Mouse (Mus musculus) forebrain, embryonic 15.5 days (tissue): ENCODE measurements around the gene Galnt17. TPM values are rescaled to one million over a fixed set of nuclear protein-coding genes. Genes with fewer than 3 reads are reported as not detected.

ENCODE experiments used
- ATAC-seq: fragments of 200-750 bp; cut with Nextera tagmentation; replicated peaks from 2 replicates; pipeline ENCODE4 v1.8.0; 2017; ENCODE audit warnings: mild to moderate bottlenecking, moderate TSS enrichment, moderate library complexity
- H3K27ac ChIP-seq: fragments of 300-500 bp; sonication (generic); replicated peaks from 2 replicates; pipeline ENCODE4 v1.5.1; 2015; ENCODE audit warnings: mild to moderate bottlenecking, inconsistent platforms
- H3K27me3 ChIP-seq: fragments of 300-500 bp; sonication (generic); 2 replicates; pipeline ENCODE4 v1.6.1; 2015; ENCODE audit warnings: inconsistent platforms
- H3K36me3 ChIP-seq: fragments of 300-500 bp; sonication (generic); 2 replicates; pipeline ENCODE4 v1.6.1; 2015; ENCODE audit warnings: mild to moderate bottlenecking, inconsistent platforms
- H3K4me1 ChIP-seq: fragments of 300-500 bp; sonication (generic); 2 replicates; pipeline ENCODE4 v1.6.1; 2015; ENCODE audit warnings: inconsistent platforms
- H3K4me2 ChIP-seq: fragments of 300-500 bp; sonication (generic); replicated peaks from 2 replicates; pipeline ENCODE4 v1.6.1; 2015; ENCODE audit warnings: mild to moderate bottlenecking, inconsistent platforms
- H3K4me3 ChIP-seq: fragments of 300-500 bp; sonication (generic); 2 replicates; pipeline ENCODE4 v1.5.1; 2015; ENCODE audit warnings: mild to moderate bottlenecking, inconsistent platforms
- H3K9ac ChIP-seq: fragments of 300-500 bp; sonication (generic); replicated peaks from 2 replicates; pipeline ENCODE4 v1.6.1; 2015; ENCODE audit warnings: mild to moderate bottlenecking, inconsistent platforms
- H3K9me3 ChIP-seq: fragments of 300-500 bp; sonication (generic); 2 replicates; pipeline ENCODE4 v1.6.1; 2016; ENCODE audit warnings: inconsistent platforms
- WGBS: fragments of 180-500 bp; shearing (Covaris S2); methylation state at CpG from one replicate; pipeline ENCODE4 v1.1.7; 2015; ENCODE audit warnings: mixed read lengths; 5-methylcytosine and 5-hydroxymethylcytosine counted together
- polyA plus RNA-seq: library from polyadenylated mRNA; unstranded; fragments of >200 nt; fragmentation: Nextera tagmentation; extraction: Ambion mirVana; gene quantifications from 2 replicates; pipeline ENCODE4 v1.2.1, GENCODE M21; 2015

Galnt17 gene
- polyA plus RNA-seq, 1 experiment from 2014 or later = 10.0 TPM

- ATAC-seq = no peak
- Histone ChIP-seq H3K4me2 (no peak overlapping the region), H3K27me3 (no peaks in the 10 kb centered on the region), H3K9me3 (no peaks in the 10 kb centered on the region), H3K4me1 (peaks cover 10% of the 10 kb centered on the region), H3K36me3 (no peaks in the 10 kb centered on the region), H3K27ac (no peak overlapping the region), H3K9ac (no peak overlapping the region), H3K4me3 (no peak overlapping the region)
- WGBS = 60% methylated on average over 7 of the region's 7 CpGs
Observed at GRCm38 (mm10) chr5:131177851-131178250, 130.4 kb downstream of the Galnt17 start.

DNA sequence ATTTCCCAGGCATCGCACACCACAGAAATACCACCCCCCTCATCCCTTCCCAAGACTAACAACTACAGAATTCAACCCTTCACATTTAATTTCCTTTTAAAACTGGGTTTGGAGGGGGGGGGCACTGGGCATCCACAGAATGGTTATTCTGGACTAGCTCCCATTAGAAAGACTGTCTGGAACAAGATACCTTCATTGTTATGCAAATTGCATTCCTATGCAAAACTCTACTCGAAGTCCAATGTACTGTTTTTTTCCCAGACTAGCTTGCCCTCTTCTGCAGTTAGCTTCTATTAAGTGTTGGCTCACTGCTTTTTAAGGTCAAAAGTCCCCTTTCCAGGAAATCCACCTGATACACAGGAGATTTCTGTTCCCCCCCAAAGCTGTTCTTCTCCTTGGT lies 131.1 kb downstream of the Galnt17 start:
- no peak overlapping the region for H3K9ac ChIP-seq
- H3K4me3 ChIP-seq = no peak overlapping the region
- H3K4me1 ChIP-seq = peaks cover 10% of the 10 kb centered on the region
- no peaks in the 10 kb centered on the region for H3K9me3 ChIP-seq
- whole genome bisulfite sequencing = 6% methylated on average over 2 of the region's 2 CpGs
- H3K36me3 ChIP-seq = no peaks in the 10 kb centered on the region
- no peak overlapping the region for H3K27ac ChIP-seq
- ATAC-seq = no peak
- no peak overlapping the region for H3K4me2 ChIP-seq
- H3K27me3 ChIP-seq = no peaks in the 10 kb centered on the region

- H3K27me3 ChIP-seq = no peaks in the 10 kb centered on the region
- H3K9me3 ChIP-seq = no peaks in the 10 kb centered on the region
- H3K4me2 ChIP-seq = no peak overlapping the region
- no peak overlapping the region for H3K4me3 ChIP-seq
- H3K27ac ChIP-seq = no peak overlapping the region
- H3K36me3 ChIP-seq = no peaks in the 10 kb centered on the region
- H3K9ac ChIP-seq = no peak overlapping the region
- H3K4me1 ChIP-seq = no peaks in the 10 kb centered on the region
- ATAC-seq = no peak
- whole genome bisulfite sequencing = 85% methylated on average over 6 of the region's 6 CpGs
Observed at GRCm38 (mm10) chr5:131169186-131169585, 139.1 kb downstream of the Galnt17 start.

DNA sequence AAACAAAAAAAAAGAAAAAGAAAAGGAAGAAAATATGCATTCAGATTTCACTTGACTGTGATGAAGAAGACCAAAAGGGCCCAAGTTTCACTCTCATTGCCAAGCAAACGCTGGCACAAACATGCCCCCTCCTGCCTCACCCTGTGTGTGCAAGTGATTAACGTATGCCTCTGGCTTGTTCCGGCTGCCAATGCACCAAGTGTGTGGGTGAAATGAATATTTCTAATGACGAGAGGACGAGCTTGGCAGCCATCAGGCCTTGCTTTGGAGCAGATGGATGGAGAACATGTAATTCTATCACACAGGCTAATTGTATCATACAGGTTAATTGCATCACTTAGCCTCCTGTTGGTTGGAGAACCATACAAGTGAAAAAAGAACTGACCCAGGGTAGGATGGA lies 140.9 kb downstream of the Galnt17 start:
- no peaks in the 10 kb centered on the region for H3K4me1 ChIP-seq
- H3K4me2 ChIP-seq = no peak overlapping the region
- peak; percentile 70 for ATAC-seq
- no peaks in the 10 kb centered on the region for H3K36me3 ChIP-seq
- H3K27ac ChIP-seq = peak overlapping the region; percentile 31; the same call in 1 of the 2 replicates
- no peak overlapping the region for H3K9ac ChIP-seq
- H3K4me3 ChIP-seq = no peak overlapping the region
- 44% methylated on average over 5 of the region's 5 CpGs for WGBS
- no peaks in the 10 kb centered on the region for H3K9me3 ChIP-seq
- no peaks in the 10 kb centered on the region for H3K27me3 ChIP-seq

GRCm38 (mm10) chr5:131165681-131166080 lies 142.6 kb downstream of the Galnt17 start:
- 36% methylated on average over 7 of the region's 7 CpGs for WGBS
- H3K36me3 ChIP-seq = no peaks in the 10 kb centered on the region
- no peak for ATAC-seq
- no peak overlapping the region for H3K4me3 ChIP-seq
- H3K27ac ChIP-seq = no peak overlapping the region
- no peaks in the 10 kb centered on the region for H3K27me3 ChIP-seq
- no peaks in the 10 kb centered on the region for H3K4me1 ChIP-seq
- no peaks in the 10 kb centered on the region for H3K9me3 ChIP-seq
- H3K9ac ChIP-seq = no peak overlapping the region
- no peak overlapping the region for H3K4me2 ChIP-seq

GRCm38 (mm10) chr5:131157866-131158265 lies 150.4 kb downstream of the Galnt17 start:
- Histone ChIP-seq H3K4me3 (no peak overlapping the region), H3K9ac (no peak overlapping the region)
- ATAC-seq = no peak

GRCm38 (mm10) chr5:131156323-131156722 lies 152.0 kb downstream of the Galnt17 start:
- H3K9ac ChIP-seq = no peak overlapping the region
- ATAC-seq = no peak
- no peak overlapping the region for H3K4me3 ChIP-seq
- 0 out of 2 replicates have a peak, but pooled peaks cover 4% of the 10 kb centered on the region for H3K4me1 ChIP-seq
- H3K9me3 ChIP-seq = no peaks in the 10 kb centered on the region
- H3K36me3 ChIP-seq = no peaks in the 10 kb centered on the region
- H3K4me2 ChIP-seq = no peak overlapping the region
- no peak overlapping the region for H3K27ac ChIP-seq
- WGBS = 71% methylated on average over 3 of the region's 3 CpGs
- no peaks in the 10 kb centered on the region for H3K27me3 ChIP-seq

More at GRCm38 (mm10) chr5:131157866-131158265, 150.4 kb downstream of the Galnt17 start:
- no peaks in the 10 kb centered on the region for H3K27me3 ChIP-seq
- H3K36me3 ChIP-seq = no peaks in the 10 kb centered on the region
- H3K27ac ChIP-seq = no peak overlapping the region
- H3K4me2 ChIP-seq = no peak overlapping the region
- no peaks in the 10 kb centered on the region for H3K9me3 ChIP-seq
- 0 out of 2 replicates have a peak, but pooled peaks cover 4% of the 10 kb centered on the region for H3K4me1 ChIP-seq
- WGBS = 87% methylated on average over 4 of the region's 4 CpGs

GRCm38 (mm10) chr5:131142606-131143005 lies 165.7 kb downstream of the Galnt17 start:
- Histone ChIP-seq H3K27me3 (no peaks in the 10 kb centered on the region), H3K27ac (no peak overlapping the region), H3K9me3 (no peaks in the 10 kb centered on the region), H3K4me3 (no peak overlapping the region), H3K4me2 (no peak overlapping the region), H3K36me3 (no peaks in the 10 kb centered on the region), H3K9ac (no peak overlapping the region), H3K4me1 (no peaks in the 10 kb centered on the region)
- no peak for ATAC-seq
- 45% methylated on average over 4 of the region's 4 CpGs for WGBS

DNA sequence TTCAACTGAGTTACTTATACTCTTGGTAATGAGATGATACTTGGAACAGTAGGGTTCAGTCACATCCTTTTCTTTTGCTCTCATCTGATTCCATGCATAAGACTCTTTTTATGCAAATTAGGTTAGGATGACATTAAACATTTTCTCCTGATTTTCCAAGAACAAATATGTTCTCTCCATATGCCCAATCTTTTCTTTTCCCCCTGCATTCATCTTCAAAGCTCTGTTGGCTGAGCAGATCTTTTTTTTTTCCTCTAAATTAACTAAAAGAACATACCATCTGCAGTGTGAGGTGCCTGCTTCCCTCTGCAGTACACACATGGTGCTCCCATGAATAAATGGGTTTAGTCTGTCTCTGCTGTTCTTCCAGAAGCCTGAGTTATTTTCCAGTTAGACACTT lies 173.5 kb downstream of the Galnt17 start:
- peak; percentile 66; the same call in 1 of the 2 replicates for ATAC-seq
- Histone ChIP-seq H3K4me3 (no peak overlapping the region), H3K27ac (peak overlapping the region; percentile 63)

GRCm38 (mm10) chr5:131120296-131120840 lies 187.9 kb downstream of the Galnt17 start:
- ATAC-seq = no peak
- H3K9ac ChIP-seq = no peak overlapping the region
- WGBS = 85% methylated on average over 8 of the region's 8 CpGs
- no peaks in the 10 kb centered on the region for H3K27me3 ChIP-seq
- no peak overlapping the region for H3K4me2 ChIP-seq
- H3K36me3 ChIP-seq = no peaks in the 10 kb centered on the region
- no peaks in the 10 kb centered on the region for H3K9me3 ChIP-seq
- H3K4me3 ChIP-seq = no peak overlapping the region
- no peak overlapping the region for H3K27ac ChIP-seq
- no peaks in the 10 kb centered on the region for H3K4me1 ChIP-seq

More for the DNA sequence above, 173.5 kb downstream of the Galnt17 start:
- Histone ChIP-seq H3K9me3 (no peaks in the 10 kb centered on the region), H3K36me3 (no peaks in the 10 kb centered on the region), H3K9ac (no peak overlapping the region), H3K4me2 (no peak overlapping the region), H3K27me3 (no peaks in the 10 kb centered on the region), H3K4me1 (no peaks in the 10 kb centered on the region; the same call in 1 of the 2 replicates)

- WGBS = 81% methylated on average over 4 of the region's 4 CpGs
- no peak for ATAC-seq
- H3K9me3 ChIP-seq = no peaks in the 10 kb centered on the region
- H3K27me3 ChIP-seq = no peaks in the 10 kb centered on the region
- no peaks in the 10 kb centered on the region for H3K36me3 ChIP-seq
- H3K9ac ChIP-seq = no peak overlapping the region
- no peaks in the 10 kb centered on the region for H3K4me1 ChIP-seq
- H3K4me2 ChIP-seq = no peak overlapping the region
- no peak overlapping the region for H3K4me3 ChIP-seq
- no peak overlapping the region for H3K27ac ChIP-seq
Observed at GRCm38 (mm10) chr5:131119896-131120295, 188.4 kb downstream of the Galnt17 start.

DNA sequence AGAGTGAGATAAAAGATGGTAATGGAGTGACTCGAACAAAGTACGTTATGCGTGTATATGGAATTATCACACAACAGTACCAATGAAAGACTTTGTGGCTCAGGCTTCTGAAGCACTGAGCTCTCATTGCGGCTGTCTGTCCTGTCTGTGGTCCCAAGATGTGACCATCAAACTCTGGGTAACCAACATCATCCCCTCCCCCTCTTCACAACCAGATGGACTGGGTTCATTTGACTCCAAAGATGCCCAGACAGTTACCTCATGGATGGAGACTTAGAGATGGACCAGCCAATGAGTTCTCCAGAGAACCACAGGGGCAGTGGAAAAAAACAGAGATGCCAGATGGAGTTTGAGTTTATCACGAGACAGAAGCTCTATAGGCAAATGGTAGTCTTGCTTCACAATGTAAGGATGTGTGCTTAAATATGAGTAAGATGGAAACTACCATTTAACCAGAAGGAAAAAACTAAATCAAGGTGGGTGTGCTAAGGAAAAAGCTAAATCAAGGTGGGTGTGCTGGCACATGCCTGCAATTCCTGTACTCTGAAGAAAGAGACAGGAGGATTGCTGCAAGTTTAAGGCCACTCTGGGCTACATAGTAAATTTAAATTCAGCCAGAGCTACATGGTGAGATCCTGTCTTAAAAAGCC lies 190.8 kb downstream of the Galnt17 start:
- Histone ChIP-seq H3K4me1 (no peaks in the 10 kb centered on the region), H3K9me3 (no peaks in the 10 kb centered on the region), H3K36me3 (no peaks in the 10 kb centered on the region), H3K4me2 (no peak overlapping the region), H3K4me3 (no peak overlapping the region), H3K27me3 (no peaks in the 10 kb centered on the region), H3K27ac (no peak overlapping the region), H3K9ac (no peak overlapping the region)
- WGBS = 80% methylated on average over 5 of the region's 5 CpGs
- ATAC-seq = no peak
